Comparison of ENCODE assay signal across 8 mouse cellular contexts in the genomic region with DNA sequence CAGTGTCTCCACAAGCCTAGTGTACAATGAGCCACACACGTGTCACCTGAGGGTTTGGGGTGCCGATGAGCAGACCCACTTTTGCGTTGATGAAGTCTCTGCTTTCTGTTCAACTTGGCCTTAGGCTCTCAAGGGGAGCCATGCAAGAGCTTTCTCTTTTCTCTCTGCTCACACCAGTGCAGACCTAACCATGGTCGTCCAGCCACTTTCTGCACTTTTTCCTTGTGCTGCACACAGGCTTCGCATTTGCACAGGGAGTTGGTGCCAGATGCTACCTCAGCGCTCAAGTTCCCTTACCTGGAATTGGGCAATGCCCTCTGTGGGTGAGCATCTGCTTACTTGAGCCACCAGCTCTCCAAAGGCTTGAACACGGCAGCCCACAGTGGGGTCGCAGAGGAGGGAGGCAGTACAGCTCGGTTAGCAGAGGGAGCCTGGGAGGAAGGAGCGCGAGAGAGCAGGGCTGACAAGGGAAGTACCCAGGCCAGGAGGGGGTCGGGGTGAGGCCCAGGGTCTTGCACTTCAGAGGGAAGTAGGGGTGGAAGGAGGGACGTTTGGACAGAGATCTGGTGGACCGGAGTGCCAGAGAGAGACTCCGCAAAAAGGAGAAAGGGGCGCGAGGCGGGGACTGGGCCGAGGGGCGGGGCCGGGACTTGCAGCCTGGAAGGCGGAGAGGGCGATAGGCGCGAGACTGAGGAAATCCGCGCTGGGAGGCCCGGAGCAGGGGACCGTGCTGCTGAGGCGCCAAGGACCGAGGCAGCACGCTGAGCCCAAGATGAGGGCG. TPM values are rescaled to one million over a fixed set of nuclear protein-coding genes. Genes with fewer than 3 reads are reported as not detected.
DNase-seq lines count a peak whose midpoint lies in the region; ATAC-seq and TF ChIP-seq lines count a peak whose summit lies in the region.

TSS of gene Vipr2 (plus strand) at position 653 of the 781 bp plus-strand sequence.

- H3K27ac ChIP-seq in left cerebral cortex, adult 2 months: no peak within 1 kb of the TSS
- no peak within 1 kb of the TSS for H3K27ac ChIP-seq in hindbrain, embryonic 15.5 days (replicated peaks)
- no peak within 1 kb of the TSS for H3K27ac ChIP-seq in liver, embryonic 15.5 days (replicated peaks)

- peak in 1 of 2 experiments; percentile 20 for DNase-seq in left cerebral cortex, adult 2 months (ENCODE audit: extremely low spot score in 1 of 2, low spot score in 2 of 2)
- DNase-seq in left cerebral cortex, adult 9 months (ENCODE audit: low spot score in 2 of 2): no peak
- peak; percentile 55 for DNase-seq in cerebellum, adult 8-10 months
- DNase-seq in gastrocnemius, adult 18-20 months (ENCODE audit: low spot score): peak; percentile 55
- DNase-seq in neural tube, embryonic 10.5 days (ENCODE audit: extremely low spot score, low spot score): peak; percentile 81
- peak; percentile 76 for DNase-seq in thymus, postnatal 14 days

- H3K9me3 ChIP-seq in hindbrain, embryonic 15.5 days: no peaks in the 10 kb centered on the region
- no peaks in the 10 kb centered on the region for H3K9me3 ChIP-seq in liver, embryonic 15.5 days (replicated peaks)

- H3K4me2 ChIP-seq in hindbrain, embryonic 15.5 days: peak within 1 kb of the TSS; percentile 95
- peak within 1 kb of the TSS; percentile 69 for H3K4me2 ChIP-seq in liver, embryonic 15.5 days

- no peak for TF ChIP-seq CTCF in left cerebral cortex, adult 2 months (IDR thresholded peaks at IDR 0.05)

- no peaks in the 10 kb centered on the region for H3K36me3 ChIP-seq in hindbrain, embryonic 15.5 days
- no peaks in the 10 kb centered on the region for H3K36me3 ChIP-seq in liver, embryonic 15.5 days (replicated peaks)

- peaks cover 9% of the 10 kb centered on the region for H3K4me1 ChIP-seq in hindbrain, embryonic 15.5 days (replicated peaks)
- peaks cover 11% of the 10 kb centered on the region; the same call in 1 of the 2 replicates for H3K4me1 ChIP-seq in liver, embryonic 15.5 days (replicated peaks)

- H3K4me3 ChIP-seq in left cerebral cortex, adult 2 months: peak within 1 kb of the TSS; percentile 49
- peak within 1 kb of the TSS; percentile 61 for H3K4me3 ChIP-seq in hindbrain, embryonic 15.5 days
- H3K4me3 ChIP-seq in liver, embryonic 15.5 days (replicated peaks): peak within 1 kb of the TSS; percentile 46

- 5% methylated on average over 32 of the region's 33 CpGs for WGBS in hindbrain, embryonic 15.5 days
- WGBS in liver, embryonic 15.5 days (ENCODE audit: insufficient replicate concordance): 5% methylated on average over 33 of the region's 33 CpGs

- peaks cover 19% of the 10 kb centered on the region; the same call in 1 of the 2 replicates for H3K27me3 ChIP-seq in hindbrain, embryonic 15.5 days
- H3K27me3 ChIP-seq in liver, embryonic 15.5 days: peaks cover 42% of the 10 kb centered on the region

- intact Hi-C loops in left cerebral cortex, adult 2 months (cut with DNase I): no loop called here

- peak within 1 kb of the TSS; percentile 61 for H3K9ac ChIP-seq in hindbrain, embryonic 15.5 days
- no peak within 1 kb of the TSS for H3K9ac ChIP-seq in liver, embryonic 15.5 days

- peak; percentile 93 for ATAC-seq in hindbrain, embryonic 15.5 days (ENCODE audit: low FRiP score, low read depth)
- ATAC-seq in liver, embryonic 15.5 days (ENCODE audit: insufficient read depth): peak; percentile 58; the same call in 1 of the 2 replicates

RNA-seq across cellular contexts. Expression of gene Vipr2, which starts in this region (rescaled TPM):
- 1 to 10 TPM in 1 of 2 experiments, under 1 TPM in 1; 0.43 to 1.3 TPM for total RNA-seq in left cerebral cortex, adult 2 months (2021)
- total RNA-seq in gastrocnemius, adult 18-20 months (2021): 1 to 10 TPM in 1 of 2 experiments, under 1 TPM in 1; 0.87 to 1.5 TPM
- polyA plus RNA-seq in hindbrain, embryonic 15.5 days (2015; fragmentation: Nextera tagmentation; extraction: Ambion mirVana): 0.41 and 0.91 TPM in 2 replicates
- 0.23 TPM in 2 replicates for polyA plus RNA-seq in liver, embryonic 15.5 days (2015; fragmentation: Nextera tagmentation; extraction: Ambion mirVana)

Comparison
In these comparisons a context has a peak if more than half of its experiments do, and no peak if none do; other contexts are left out.
1. Peak in ATAC-seq, H3K4me3 ChIP-seq, H3K9ac ChIP-seq and H3K4me2 ChIP-seq in hindbrain, embryonic 15.5 days; RNA of the gene not detected or under 1 TPM.
2. Peak in ATAC-seq, H3K4me3 ChIP-seq and H3K4me2 ChIP-seq in liver, embryonic 15.5 days; RNA of the gene not detected or under 1 TPM.
3. DNase-seq: peak in cerebellum, adult 8-10 months (single experiment), gastrocnemius, adult 18-20 months (single experiment), neural tube, embryonic 10.5 days (single experiment) and thymus, postnatal 14 days (single experiment); none in left cerebral cortex, adult 9 months (0 of 2).
4. Peak in every context shown above with its lines, with median percentiles within 50 percentile points of each other: H3K4me3 ChIP-seq.